9 mouse cellular contexts compared by ENCODE assay signal in genomic region chr3:100682281-100682680, GRCm38 (mm10). TPM values are rescaled to one million over a fixed set of nuclear protein-coding genes. Genes with fewer than 3 reads are reported as not detected.
DNase-seq lines count a peak whose midpoint lies in the region; ATAC-seq and TF ChIP-seq lines count a peak whose summit lies in the region.
"Had no signal": no experiment of that assay in that cellular context is flagged by ENCODE, and none has a peak within 500 bp of the region (broad histone marks: within the 10 kb centered on the region; RNA-seq: fewer than 3 reads in every experiment).

No protein-coding gene starts in this region.

- no peaks in the 10 kb centered on the region for H3K27me3 ChIP-seq in erythroblast, embryonic 14.5 days (ENCODE audit: control insufficient read depth)
- no peaks in the 10 kb centered on the region for H3K27me3 ChIP-seq in forebrain, embryonic 15.5 days
- H3K27me3 ChIP-seq in liver, embryonic 14.5 days (ENCODE audit: control insufficient read depth, insufficient read depth, low read length), result no peaks in the 10 kb centered on the region

- H3K4me3 ChIP-seq in erythroblast, embryonic 14.5 days (replicated peaks), result peak overlapping the region; percentile 88
- H3K4me3 ChIP-seq in forebrain, embryonic 15.5 days, result peak overlapping the region; percentile 29
- peak overlapping the region; percentile 71 to 98; a peak in 3 of 4 replicates for H3K4me3 ChIP-seq in liver, embryonic 14.5 days (ENCODE audit: insufficient read depth in 1 of 2, low read depth in 2 of 2, low read length in 2 of 2)

- no peak overlapping the region for H3K9ac ChIP-seq in forebrain, embryonic 15.5 days (replicated peaks)
- peak overlapping the region; percentile 68 for H3K9ac ChIP-seq in liver, embryonic 14.5 days (replicated peaks)

- TF ChIP-seq CTCF in liver, embryonic 14.5 days (IDR thresholded peaks at IDR 0.05; ENCODE audit: low read depth), result no peak; the same call in 1 of the 2 replicates

- WGBS in forebrain, embryonic 15.5 days, result 38% methylated on average over 4 of the region's 4 CpGs
- 14% methylated on average over 4 of the region's 4 CpGs for WGBS in liver, embryonic 14.5 days (ENCODE audit: insufficient replicate concordance)

- peak overlapping the region; percentile 93 for H3K4me2 ChIP-seq in forebrain, embryonic 15.5 days (replicated peaks)
- peak overlapping the region; percentile 92 for H3K4me2 ChIP-seq in liver, embryonic 14.5 days (ENCODE audit: low read depth)

- peak; percentile 34; the same call in 1 of the 2 replicates for TF ChIP-seq EP300 in liver, embryonic 14.5 days (IDR thresholded peaks at IDR 0.05; ENCODE audit: low read depth)

- no peak overlapping the region for H3K27ac ChIP-seq in forebrain, embryonic 15.5 days (replicated peaks)
- H3K27ac ChIP-seq in liver, embryonic 14.5 days, result 0 out of 2 replicates have a peak overlapping the region, but pooled peaks have one; percentile 2

- H3K36me3 ChIP-seq in erythroblast, embryonic 14.5 days (ENCODE audit: control insufficient read depth), result peaks cover 15% of the 10 kb centered on the region
- H3K36me3 ChIP-seq in forebrain, embryonic 15.5 days, result no peaks in the 10 kb centered on the region
- no peaks in the 10 kb centered on the region for H3K36me3 ChIP-seq in liver, embryonic 14.5 days (replicated peaks; ENCODE audit: control insufficient read depth, insufficient read depth, low read depth)

- peak; percentile 23 for DNase-seq in 416B (ENCODE audit: low read depth)
- DNase-seq in liver, embryonic 14.5 days (ENCODE audit: low read depth in 3 of 3, low spot score in 3 of 3), result peak in 1 of 3 experiments; percentile 53
- DNase-seq in ovary, adult 18-20 months (ENCODE audit: low spot score), result no peak
- DNase-seq in cerebellum, adult 11-12 months, result no peak
- no peak for DNase-seq in cerebellum, postnatal 25 days
- DNase-seq: kidney, adult 2 months had no signal

- H3K4me1 ChIP-seq in erythroblast, embryonic 14.5 days (ENCODE audit: control insufficient read depth), result peaks cover 62% of the 10 kb centered on the region
- peaks cover 37% of the 10 kb centered on the region for H3K4me1 ChIP-seq in forebrain, embryonic 15.5 days
- peaks cover 11 to 24% of the 10 kb centered on the region in 2 experiments for H3K4me1 ChIP-seq in liver, embryonic 14.5 days (replicated peaks; ENCODE audit: control insufficient read depth in 2 of 2, insufficient read depth in 2 of 2, low read length in 1 of 2)

- ATAC-seq in erythroblast, adult 5-6 weeks (replicated peaks; ENCODE audit: low FRiP score, poor library complexity, severe bottlenecking), result no peak
- ATAC-seq in forebrain, embryonic 15.5 days (replicated peaks), result no peak
- ATAC-seq in liver, embryonic 14.5 days (ENCODE audit: insufficient read depth), result no peak

- no peaks in the 10 kb centered on the region for H3K9me3 ChIP-seq in erythroblast, embryonic 14.5 days (ENCODE audit: control insufficient read depth, low read length)
- H3K9me3 ChIP-seq in forebrain, embryonic 15.5 days, result no peaks in the 10 kb centered on the region
- no peaks in the 10 kb centered on the region for H3K9me3 ChIP-seq in liver, embryonic 14.5 days (ENCODE audit: control insufficient read depth, low read length)

RNA-seq across cellular contexts. Expression of gene Man1a2, which starts 3.0 kb away (rescaled TPM):
- polyA plus RNA-seq in erythroblast, embryonic 14.5 days (2012), result 5.3 and 6.0 TPM in 2 replicates
- 5.6 and 6.1 TPM in 2 replicates for total RNA-seq in erythroblast, adult 5-6 weeks (2015; ENCODE audit: low replicate concordance)
- total RNA-seq in erythroblast, adult 5-6 weeks (2017; ENCODE audit: low replicate concordance), result 30.0 and 31.8 TPM in 2 replicates
- 38.8 and 39.1 TPM in 2 replicates for polyA plus RNA-seq in forebrain, embryonic 15.5 days (2015; fragmentation: Nextera tagmentation; extraction: Ambion mirVana)
- 2.9 and 3.7 TPM in 2 replicates for polyA plus RNA-seq in liver, embryonic 14.5 days (2012; rRNA removed)
- polyA plus RNA-seq in liver, embryonic 14.5 days (2014; fragmentation: Nextera tagmentation; extraction: Ambion mirVana), result 27.9 and 38.1 TPM in 2 replicates

Comparison
In these comparisons a context has a peak if more than half of its experiments do, and no peak if none do; other contexts are left out.
1. H3K4me3 ChIP-seq: peak in every context shown above with its lines; median percentile 88 in erythroblast, embryonic 14.5 days; 84 in liver, embryonic 14.5 days; 29 in forebrain, embryonic 15.5 days.